Mouse (Mus musculus) layer of hippocampus, postnatal 25 days (tissue): ENCODE measurements around the gene Spty2d1. TPM values are rescaled to one million over a fixed set of nuclear protein-coding genes. Genes with fewer than 3 reads are reported as not detected.
"Not testable (repeated sequence)": the region's sequence is repeated elsewhere in the genome, so short reads cannot be mapped to it uniquely, and the experiment has no call there.

Experiments
- DNase-seq, 2 experiments: peaks; one replicate each; pipeline ENCODE4 v3.0.0; 2022; ENCODE audit warnings: mixed read lengths in 2 of 2, low spot score in 1 of 2; ENCODE audit errors: extremely low spot score in 1 of 2
- total RNA-seq, 2 experiments: library from RNA; stranded (reverse); gene quantifications; 2 replicates each; pipeline ENCODE4 v1.2.3; 2021

The Spty2d1 gene
- total RNA-seq, 2 experiments from 2014 or later, result 14.2 to 15.5 TPM

DNA sequence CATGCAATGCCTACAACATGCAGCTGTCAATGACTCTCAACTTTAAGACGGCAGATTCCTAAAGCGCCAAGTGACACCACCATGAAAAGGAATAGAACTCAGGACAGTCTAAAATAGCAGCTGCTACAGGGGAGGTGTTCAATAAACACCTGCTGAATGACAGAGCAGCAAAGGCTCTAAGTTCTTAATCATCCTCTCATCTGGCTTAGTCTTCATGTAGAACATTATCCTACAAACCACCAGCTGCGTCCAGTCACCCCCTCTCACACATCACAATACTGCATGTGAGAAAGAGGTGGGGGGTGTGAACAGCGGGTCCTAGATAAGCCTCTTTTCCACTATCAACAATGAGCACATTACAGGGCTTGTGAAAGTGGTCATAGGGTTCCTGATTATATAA, 11.2 kb downstream of the Spty2d1 start:
- DNase-seq, result no peak

DNA sequence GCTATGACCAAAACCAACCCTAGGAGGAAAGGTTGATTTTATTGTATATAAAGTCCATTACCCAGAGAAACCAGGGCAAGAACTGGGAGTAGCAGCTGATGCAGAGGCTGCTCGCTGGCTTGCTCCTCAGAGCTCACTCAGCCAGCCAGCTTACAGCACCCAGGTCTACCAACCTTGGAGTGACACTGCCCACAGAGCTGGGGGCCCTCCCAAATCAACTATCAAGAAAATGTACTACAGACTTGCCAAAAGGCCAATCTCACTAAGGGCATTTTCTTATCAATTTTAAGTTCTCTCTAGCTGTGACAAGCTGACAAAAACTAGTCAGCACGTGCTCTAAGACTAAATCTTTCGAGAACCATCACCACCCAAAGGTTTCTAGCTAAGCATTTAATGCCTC, 12.7 kb downstream of the Spty2d1 start:
- DNase-seq, result no peak

DNA sequence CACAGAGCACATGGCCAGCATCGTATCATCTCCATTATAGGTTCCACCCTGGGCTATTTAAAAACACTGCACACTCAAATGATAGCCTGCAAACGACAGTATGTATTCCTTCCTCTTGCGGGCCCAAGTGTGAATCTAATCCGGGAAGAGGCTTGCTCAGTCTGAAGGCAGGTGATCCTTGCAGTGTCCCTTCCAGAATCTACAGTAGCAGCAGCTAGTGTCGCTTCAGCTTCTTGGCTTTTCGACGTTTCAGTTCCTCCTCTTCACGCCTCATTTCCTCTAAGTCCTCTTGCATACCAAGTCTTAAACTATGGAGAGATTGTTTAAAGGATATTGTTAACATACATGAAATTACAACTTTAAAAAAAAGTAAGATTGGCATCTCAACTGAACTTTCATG, 15.1 kb downstream of the Spty2d1 start:
- DNase-seq, result no peak

- DNase-seq, result not testable (repeated sequence)
Measured at GRCm38 (mm10) chr7:46989387-46989786, 18.8 kb downstream of the Spty2d1 start.

DNA sequence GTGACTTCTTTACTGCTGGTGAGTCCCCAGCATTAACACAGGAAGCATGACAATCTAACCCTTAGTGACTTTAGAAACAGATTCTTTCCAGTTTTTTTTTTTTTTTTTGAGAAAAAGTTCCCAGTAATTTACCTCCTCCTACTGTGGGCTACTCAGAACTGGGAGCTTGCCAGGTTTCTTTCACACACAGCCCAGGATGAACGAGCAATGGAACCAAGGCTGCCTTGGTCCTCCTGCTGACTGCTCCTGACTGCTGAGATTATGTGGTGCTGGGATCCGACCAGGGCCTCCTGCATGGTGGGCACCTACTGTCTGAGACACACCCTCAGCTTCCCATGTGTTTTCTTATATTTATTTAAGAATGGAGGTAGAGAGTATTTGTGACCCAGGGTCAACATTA, 21.1 kb downstream of the Spty2d1 start:
- no peak for DNase-seq

- DNase-seq, result no peak
Measured at GRCm38 (mm10) chr7:46986646-46987045, 21.6 kb downstream of the Spty2d1 start.

DNA sequence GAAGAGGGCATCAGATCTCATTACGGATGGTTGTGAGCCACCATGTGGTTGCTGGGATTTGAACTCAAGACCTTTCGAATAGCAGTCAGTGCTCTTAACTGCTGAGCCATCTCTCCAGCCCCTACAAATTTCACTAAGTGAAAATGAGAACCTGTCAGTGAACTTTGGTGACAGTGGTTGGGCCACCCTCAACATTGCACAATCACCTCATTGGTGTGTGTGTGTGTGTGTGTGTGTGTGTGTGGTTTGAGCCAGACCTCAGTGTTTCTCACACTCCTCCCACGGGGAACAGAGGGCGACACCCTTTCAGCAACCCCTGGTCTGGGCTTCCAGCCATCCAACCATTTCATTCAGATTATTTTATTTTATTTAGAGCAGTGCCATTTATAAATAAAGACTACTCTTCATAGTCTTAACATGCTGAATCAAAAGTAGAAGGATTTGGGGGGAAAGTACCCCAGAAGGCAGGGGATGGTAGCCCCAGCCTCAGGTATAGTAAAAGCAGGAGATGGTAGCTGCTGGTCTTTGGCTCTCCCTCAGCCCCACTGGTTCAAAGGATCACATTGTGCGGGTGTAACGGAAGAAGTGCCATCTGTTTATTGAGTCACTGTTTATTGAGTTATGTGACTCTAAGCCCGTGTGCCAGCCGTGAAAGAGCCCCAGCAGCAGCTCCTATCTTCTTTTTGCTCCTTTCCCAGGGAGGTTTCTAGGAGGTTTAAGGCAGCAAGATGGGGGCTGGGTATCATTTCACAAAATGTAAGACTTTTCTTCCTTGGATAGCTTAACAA, 22.3 kb downstream of the Spty2d1 start:
- DNase-seq, result no peak

DNA sequence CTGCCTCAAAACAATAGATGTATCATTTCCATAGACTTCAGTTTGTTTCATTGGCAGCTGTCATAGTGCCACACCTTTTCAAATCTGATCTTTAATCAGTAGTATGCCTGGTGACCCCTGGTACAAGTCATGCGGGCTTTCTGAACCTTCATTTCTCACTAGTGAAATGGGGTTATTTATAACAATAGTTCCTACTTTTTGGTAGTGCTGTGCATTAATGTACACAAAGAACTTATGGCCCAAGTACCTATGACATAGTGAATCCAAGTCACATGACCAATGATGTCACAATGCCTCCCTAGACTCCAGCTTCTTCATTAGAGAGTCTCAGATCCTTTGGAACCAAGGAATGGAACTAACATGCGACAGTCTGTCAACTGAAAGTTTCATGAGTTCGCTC, 24.9 kb downstream of the Spty2d1 start, which contains the start of gene Gm9999:
TSS of gene Gm9999 (plus strand) at position 301 of the 400 bp plus-strand sequence.
- no peak for DNase-seq

- no peak for DNase-seq
Measured at GRCm38 (mm10) chr7:46975456-46975855, 32.8 kb downstream of the Spty2d1 start.

GRCm38 (mm10) chr7:46974648-46975047, 33.6 kb downstream of the Spty2d1 start:
- DNase-seq, result no peak

- DNase-seq, result no peak
Measured at GRCm38 (mm10) chr7:46969898-46970297, 38.3 kb downstream of the Spty2d1 start.

DNA sequence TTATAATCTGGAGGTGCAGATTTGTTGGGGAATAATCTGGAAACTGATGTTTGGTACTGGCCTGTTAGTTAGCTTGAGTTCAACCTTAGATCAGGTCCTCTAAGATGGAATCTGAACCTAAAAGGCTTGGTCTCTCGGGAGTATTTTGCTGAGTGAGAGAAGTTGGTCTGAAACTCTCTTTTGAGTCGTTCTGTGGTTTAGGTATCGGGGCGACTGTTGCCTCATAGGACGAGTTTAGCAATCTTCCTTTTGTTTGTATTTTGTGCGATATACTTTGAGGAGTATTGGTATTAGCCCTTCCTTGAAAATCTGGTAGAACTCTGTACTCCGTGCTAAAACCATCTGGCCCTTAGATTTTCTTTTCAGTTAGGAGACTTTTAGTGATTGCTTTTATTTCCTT, 44.1 kb downstream of the Spty2d1 start:
- no peak for DNase-seq

DNA sequence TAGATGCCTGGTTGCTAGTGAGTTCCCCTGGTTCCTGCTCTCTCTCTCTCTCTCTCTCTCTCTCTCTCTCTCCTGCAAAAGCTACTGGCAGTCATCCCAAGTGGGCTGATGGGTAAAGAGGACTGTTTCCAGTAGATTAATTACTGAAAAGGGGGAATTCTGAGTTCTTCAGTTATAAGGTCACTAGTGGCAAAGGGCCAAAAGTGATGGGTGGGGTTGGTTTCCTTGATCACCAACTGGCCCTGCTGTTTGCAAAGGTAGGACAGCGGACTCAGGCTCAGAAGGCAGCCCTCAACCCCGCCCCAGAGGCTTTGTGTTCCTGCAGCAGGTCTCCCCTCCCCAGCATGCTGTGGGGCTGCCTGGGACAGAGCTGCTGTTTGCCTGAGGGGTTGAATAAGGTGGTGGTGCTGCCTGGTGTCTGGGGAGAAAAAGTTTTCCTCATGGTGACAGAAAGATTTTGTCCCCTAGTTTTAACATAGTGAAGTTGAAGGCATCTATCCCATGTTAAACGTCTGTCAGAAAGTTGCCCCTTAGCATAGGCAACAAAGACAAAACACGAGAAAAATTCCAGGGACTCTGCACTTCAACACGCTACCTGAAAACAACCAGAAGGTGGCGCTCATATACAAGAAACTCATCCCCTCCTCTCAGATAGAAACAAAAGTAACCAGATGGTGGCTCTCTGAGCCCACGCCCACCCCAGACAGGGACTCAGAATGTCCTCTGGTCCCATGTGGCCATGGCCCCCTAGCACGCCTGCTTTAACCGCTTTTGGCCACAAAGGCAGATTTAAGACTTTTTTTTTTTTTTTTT, 45.2 kb downstream of the Spty2d1 start:
- peak; percentile 32 to 64 for DNase-seq

- DNase-seq, result no peak
Measured at GRCm38 (mm10) chr7:46962132-46962531, 46.1 kb downstream of the Spty2d1 start.

DNA sequence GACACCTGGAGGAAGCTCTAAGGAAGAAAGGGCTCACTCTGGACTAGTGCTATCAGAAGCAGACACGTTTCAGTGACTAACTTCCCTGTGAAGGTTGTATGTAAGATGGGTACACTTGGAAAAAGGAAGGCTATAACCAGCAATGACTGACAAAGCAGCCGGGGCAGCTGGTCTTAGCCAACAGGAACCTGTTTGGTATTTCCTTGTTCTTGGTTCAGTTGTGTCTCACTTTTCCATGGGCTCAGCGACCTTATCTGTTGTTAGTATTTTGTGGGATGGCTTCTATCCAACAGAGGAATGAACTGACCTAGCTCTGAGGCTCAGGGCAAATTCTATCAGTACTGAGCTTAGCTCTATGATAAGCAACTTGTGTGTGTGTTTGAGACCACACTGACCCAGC, 47.2 kb downstream of the Spty2d1 start:
- no peak for DNase-seq

GRCm38 (mm10) chr7:46958853-46959252, 49.4 kb downstream of the Spty2d1 start:
- DNase-seq, result peak in 1 of 2 experiments; percentile 17

DNA sequence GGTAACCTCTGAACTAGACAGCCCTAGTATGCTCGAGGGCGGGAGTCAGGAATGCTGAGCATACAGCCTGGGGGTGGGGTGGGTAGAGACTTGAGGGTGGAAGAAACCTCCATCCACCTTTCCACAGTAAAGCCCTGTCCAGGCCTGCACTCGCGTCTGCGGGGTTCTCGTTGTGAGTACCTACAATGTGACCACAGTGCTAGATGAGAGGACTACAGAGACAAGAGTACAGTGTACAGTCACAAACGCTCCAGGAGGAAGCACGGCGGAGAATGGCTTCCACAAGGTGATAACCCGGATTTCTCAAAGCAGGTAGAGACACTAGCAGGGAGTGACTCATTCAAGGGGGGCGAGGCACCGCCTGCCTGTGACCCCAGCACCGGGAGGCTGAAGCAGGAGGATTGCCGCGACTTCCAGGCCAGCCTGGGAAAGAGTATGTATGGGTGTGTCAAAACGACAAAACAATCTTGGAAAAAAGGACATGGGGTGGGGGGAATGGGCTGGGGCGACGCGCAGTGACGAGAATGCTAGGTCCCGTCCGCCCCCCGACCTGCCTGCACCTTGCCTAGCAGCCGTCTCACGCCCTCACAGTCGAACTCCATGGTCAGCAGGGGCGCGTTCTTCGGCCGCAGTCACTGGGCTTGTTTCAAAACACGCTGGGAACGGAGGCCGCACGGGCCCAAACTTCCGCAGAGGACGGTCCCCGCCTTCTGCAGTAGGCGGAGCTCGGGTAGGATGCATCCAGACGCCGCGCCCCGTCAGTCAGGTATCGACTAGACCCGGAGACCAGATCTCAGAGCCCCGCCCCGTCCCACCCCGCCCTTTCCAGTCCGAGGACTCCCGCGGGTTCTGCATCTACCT, 50.1 kb downstream of the Spty2d1 start, which contains the start of gene Uevld:
TSS of gene Uevld (minus strand) at position 697 of the 861 bp plus-strand sequence.
- peak; percentile 84 to 93 for DNase-seq
